Mouse (Mus musculus): Measurements from ENCODE around the gene Chchd1. TPM values are rescaled to one million over a fixed set of nuclear protein-coding genes. Genes with fewer than 3 reads are reported as not detected.

Chchd1 gene
- total and polyA plus RNA-seq, 2 experiments from 2014 or later = 159 to 243 TPM

DNA sequence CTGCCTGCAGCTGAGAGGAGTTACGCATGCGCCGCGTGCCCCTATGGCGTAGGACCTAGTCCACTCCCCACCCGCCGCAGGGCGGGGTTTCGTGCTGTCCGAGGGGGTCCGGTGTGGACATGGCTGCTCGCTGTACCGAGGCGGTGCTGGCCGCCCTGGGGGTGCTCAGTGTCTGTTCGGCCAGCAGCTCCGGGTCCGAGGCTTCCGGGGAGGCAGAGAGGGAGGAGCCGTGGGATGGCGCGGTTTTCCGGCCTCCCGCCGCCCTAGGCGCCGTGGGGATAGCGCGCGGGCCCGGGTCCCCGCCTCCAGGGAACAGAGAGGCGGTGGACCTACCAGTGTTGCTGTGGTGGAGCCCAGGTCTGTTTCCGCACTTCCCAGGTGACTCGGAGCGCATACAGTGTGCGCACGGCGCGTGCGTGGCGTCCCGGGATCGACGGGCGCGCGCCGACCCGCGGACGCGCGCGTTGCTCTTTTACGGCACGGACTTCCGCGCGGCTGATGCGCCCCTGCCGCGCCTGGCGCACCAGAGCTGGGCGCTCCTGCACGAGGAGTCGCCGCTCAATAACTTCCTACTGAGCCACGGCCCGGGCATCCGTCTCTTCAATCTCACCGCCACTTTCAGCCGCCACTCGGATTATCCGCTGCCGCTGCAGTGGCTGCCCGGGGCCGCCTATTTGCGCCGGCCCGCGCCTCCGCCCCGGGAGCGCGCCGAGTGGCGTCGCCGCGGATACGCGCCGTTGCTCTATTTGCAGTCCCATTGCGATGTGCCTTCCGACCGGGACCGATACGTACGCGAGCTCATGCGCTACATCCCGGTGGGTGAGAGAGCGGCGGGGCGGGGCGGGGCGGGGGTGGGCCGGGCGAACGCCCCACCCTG is 7.7 kb upstream of the Chchd1 start, which contains the start of gene Fut11:
TSS of gene Fut11 (plus strand) at position 85 of the 877 bp plus-strand sequence.
- peaks cover 47% of the 10 kb centered on the region for H3K36me3 ChIP-seq (replicated peaks; ENCODE audit: control insufficient read depth, insufficient read depth, low read length)

DNA sequence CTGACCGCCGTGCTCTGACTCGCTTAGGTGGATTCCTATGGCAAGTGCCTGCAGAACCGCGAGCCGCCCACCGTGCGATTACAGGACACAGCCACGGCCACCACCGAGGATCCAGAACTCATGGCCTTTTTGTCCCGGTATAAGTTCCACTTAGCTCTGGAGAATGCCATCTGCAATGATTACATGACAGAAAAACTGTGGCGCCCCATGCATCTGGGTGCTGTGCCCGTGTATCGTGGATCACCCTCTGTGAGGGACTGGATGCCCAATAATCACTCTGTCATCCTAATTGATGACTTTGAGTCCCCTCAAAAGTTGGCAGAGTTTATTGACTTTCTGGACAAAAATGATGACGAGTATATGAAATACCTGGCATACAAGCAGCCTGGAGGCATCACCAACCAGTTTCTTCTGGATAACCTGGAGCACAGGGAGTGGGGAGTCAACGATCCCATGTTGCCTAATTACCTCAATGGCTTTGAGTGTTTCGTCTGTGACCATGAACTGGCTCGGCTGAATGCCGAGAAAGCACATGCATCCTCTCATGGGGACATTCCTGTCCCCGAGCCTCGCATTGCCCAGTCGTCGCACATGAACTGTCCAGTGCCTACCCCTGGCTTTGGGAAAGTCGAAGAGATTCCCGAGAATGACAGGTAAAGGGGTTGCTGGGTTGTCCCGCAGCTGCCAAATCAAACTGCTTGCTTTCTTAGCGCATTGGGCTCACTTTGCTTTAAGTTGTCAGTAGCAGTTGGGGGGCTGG is 6.9 kb upstream of the Chchd1 start:
- Histone ChIP-seq H3K4me1 (ENCODE audit: control insufficient read depth, insufficient read depth) (peaks cover 24% of the 10 kb centered on the region), H3K4me2 (ENCODE audit: low read depth, low read length) (peak overlapping the region; percentile 81), H3K9ac (replicated peaks; ENCODE audit: low read depth, low read length) (peak overlapping the region; percentile 83), H3K27ac (ENCODE audit: low read depth) (peak overlapping the region; percentile 93), H3K4me3 (ENCODE audit: low read depth, low read length) (peak overlapping the region; percentile 94), H3K27me3 (ENCODE audit: control insufficient read depth, insufficient read depth, low read length) (no peaks in the 10 kb centered on the region), H3K9me3 (replicated peaks; ENCODE audit: control insufficient read depth, low read length) (no peaks in the 10 kb centered on the region), H3K36me3 (replicated peaks; ENCODE audit: control insufficient read depth, insufficient read depth, low read length) (peaks cover 40% of the 10 kb centered on the region)
- ATAC-seq (ENCODE audit: insufficient read depth, low read depth) (no peak), DNase-seq (ENCODE audit: low spot score) (peak; percentile 14)
- WGBS = 8% methylated on average over 25 of the region's 27 CpGs
- TF ChIP-seq EP300 (IDR thresholded peaks at IDR 0.05; ENCODE audit: low read depth) (no peak), CTCF (IDR thresholded peaks at IDR 0.05; ENCODE audit: low read depth) (no peak)

More for the DNA sequence above, 7.7 kb upstream of the Chchd1 start, which contains the start of gene Fut11:
- DNase-seq (ENCODE audit: low spot score) (peak; percentile 89), ATAC-seq (ENCODE audit: insufficient read depth, low read depth) (peak; percentile 90)
- WGBS = under 1% methylated on average over 100 of the region's 111 CpGs
- peak within 1 kb of the TSS; percentile 93 for H3K27ac ChIP-seq (ENCODE audit: low read depth)
- H3K9ac ChIP-seq (replicated peaks; ENCODE audit: low read depth, low read length) = peak within 1 kb of the TSS; percentile 83
- H3K27me3 ChIP-seq (ENCODE audit: control insufficient read depth, insufficient read depth, low read length) = no peaks in the 10 kb centered on the region
- H3K4me2 ChIP-seq (ENCODE audit: low read depth, low read length) = peak within 1 kb of the TSS; percentile 81
- peak within 1 kb of the TSS; percentile 94 for H3K4me3 ChIP-seq (ENCODE audit: low read depth, low read length)
- TF ChIP-seq EP300 (IDR thresholded peaks at IDR 0.05; ENCODE audit: low read depth) = no peak
- no peak for TF ChIP-seq CTCF (IDR thresholded peaks at IDR 0.05; ENCODE audit: low read depth)
- H3K9me3 ChIP-seq (replicated peaks; ENCODE audit: control insufficient read depth, low read length) = no peaks in the 10 kb centered on the region
- peaks cover 22% of the 10 kb centered on the region for H3K4me1 ChIP-seq (ENCODE audit: control insufficient read depth, insufficient read depth)

DNA sequence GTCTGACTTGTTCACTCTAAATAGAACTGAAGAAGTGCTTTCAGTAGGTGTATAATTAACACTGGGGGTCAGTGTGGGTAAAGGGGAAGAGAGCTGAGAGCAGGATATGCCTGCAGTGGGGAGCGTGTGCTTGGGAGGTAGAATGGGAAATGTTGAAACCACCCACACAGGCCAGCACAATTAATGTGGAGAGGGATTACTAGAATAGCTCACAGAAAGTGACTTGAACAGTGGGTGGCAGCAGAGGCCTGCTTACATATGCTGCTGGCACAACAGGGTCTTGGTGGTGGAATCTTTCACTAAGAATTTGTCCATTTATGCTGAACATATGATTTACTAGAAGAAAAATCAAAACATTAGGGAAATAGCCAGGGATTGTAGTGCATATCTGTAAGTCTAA is 5.8 kb upstream of the Chchd1 start:
- no peak for TF ChIP-seq EP300 (IDR thresholded peaks at IDR 0.05; ENCODE audit: low read depth)
- TF ChIP-seq CTCF (IDR thresholded peaks at IDR 0.05; ENCODE audit: low read depth) = peak; percentile 60
- Histone ChIP-seq H3K9ac (replicated peaks; ENCODE audit: low read depth, low read length) (0 out of 2 replicates have a peak overlapping the region, but pooled peaks have one; percentile 8), H3K27ac (ENCODE audit: low read depth) (no peak overlapping the region; the same call in 1 of the 2 replicates)

DNA sequence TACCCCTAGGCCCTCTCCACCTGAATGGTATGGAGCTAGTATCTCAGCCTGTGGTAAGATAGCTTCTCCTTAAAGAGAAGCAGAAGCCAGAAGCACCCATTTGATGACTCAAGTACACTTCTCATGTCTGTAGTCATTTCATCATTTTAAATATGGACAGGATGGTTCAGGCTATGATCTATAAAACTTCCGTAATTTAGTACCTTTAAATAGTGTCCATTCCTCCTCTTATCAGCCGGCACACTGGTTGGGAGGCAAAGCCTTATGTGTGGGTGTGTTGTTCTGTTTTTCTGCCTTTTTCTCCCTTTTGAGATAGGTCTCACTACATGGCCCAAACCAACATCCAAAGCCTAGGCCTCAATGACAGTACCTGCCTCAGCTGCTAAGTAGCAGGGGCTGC is 4.3 kb upstream of the Chchd1 start:
- Histone ChIP-seq H3K4me3 (ENCODE audit: low read depth, low read length) (no peak overlapping the region), H3K4me1 (ENCODE audit: control insufficient read depth, insufficient read depth) (peaks cover 29% of the 10 kb centered on the region), H3K9ac (replicated peaks; ENCODE audit: low read depth, low read length) (no peak overlapping the region), H3K27me3 (ENCODE audit: control insufficient read depth, insufficient read depth, low read length) (no peaks in the 10 kb centered on the region), H3K4me2 (ENCODE audit: low read depth, low read length) (no peak overlapping the region), H3K9me3 (replicated peaks; ENCODE audit: control insufficient read depth, low read length) (no peaks in the 10 kb centered on the region), H3K36me3 (replicated peaks; ENCODE audit: control insufficient read depth, insufficient read depth, low read length) (peaks cover 15% of the 10 kb centered on the region), H3K27ac (ENCODE audit: low read depth) (no peak overlapping the region)
- 66% methylated on average over 2 of the region's 2 CpGs for WGBS
- ATAC-seq (ENCODE audit: insufficient read depth, low read depth) = no peak
- DNase-seq (ENCODE audit: low spot score) = no peak
- TF ChIP-seq CTCF (IDR thresholded peaks at IDR 0.05; ENCODE audit: low read depth) = no peak
- TF ChIP-seq EP300 (IDR thresholded peaks at IDR 0.05; ENCODE audit: low read depth) = no peak

More for the DNA sequence above, 5.8 kb upstream of the Chchd1 start:
- H3K27me3 ChIP-seq (ENCODE audit: control insufficient read depth, insufficient read depth, low read length) = no peaks in the 10 kb centered on the region
- H3K4me3 ChIP-seq (ENCODE audit: low read depth, low read length) = peak overlapping the region; percentile 94
- whole genome bisulfite sequencing = 10% methylated on average over 1 of the region's 1 CpGs
- no peaks in the 10 kb centered on the region for H3K9me3 ChIP-seq (replicated peaks; ENCODE audit: control insufficient read depth, low read length)
- DNase-seq (ENCODE audit: low spot score) (peak; percentile 79), ATAC-seq (ENCODE audit: insufficient read depth, low read depth) (no peak)
- H3K4me2 ChIP-seq (ENCODE audit: low read depth, low read length) = peak overlapping the region; percentile 81
- peaks cover 30% of the 10 kb centered on the region for H3K36me3 ChIP-seq (replicated peaks; ENCODE audit: control insufficient read depth, insufficient read depth, low read length)
- peaks cover 29% of the 10 kb centered on the region for H3K4me1 ChIP-seq (ENCODE audit: control insufficient read depth, insufficient read depth)

DNA sequence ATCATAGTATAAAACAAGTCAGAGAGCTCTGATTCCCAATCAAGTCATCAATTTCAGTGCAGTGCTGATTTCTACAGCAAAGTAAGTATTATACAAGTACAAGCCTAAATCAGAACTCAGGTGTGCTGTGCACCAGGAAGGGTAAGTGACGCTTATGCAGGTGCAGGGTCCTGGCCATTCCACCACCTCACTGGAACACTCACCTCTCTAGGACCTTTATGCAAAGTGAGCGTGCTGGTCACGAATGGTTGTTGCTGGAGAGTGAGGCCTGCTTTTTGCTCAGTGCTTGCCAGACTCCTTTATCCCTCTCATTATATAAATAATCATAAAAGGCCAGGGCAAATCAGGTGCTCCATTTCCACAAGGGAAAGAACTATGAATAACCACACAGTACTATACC is 2.4 kb upstream of the Chchd1 start:
- 70% methylated on average over 3 of the region's 3 CpGs for WGBS
- no peak for ATAC-seq (ENCODE audit: insufficient read depth, low read depth)

More for the DNA sequence above, 2.4 kb upstream of the Chchd1 start:
- H3K4me2 ChIP-seq (ENCODE audit: low read depth, low read length) = no peak overlapping the region
- peaks cover 29% of the 10 kb centered on the region for H3K4me1 ChIP-seq (ENCODE audit: control insufficient read depth, insufficient read depth)
- no peak overlapping the region for H3K4me3 ChIP-seq (ENCODE audit: low read depth, low read length)
- no peaks in the 10 kb centered on the region for H3K9me3 ChIP-seq (replicated peaks; ENCODE audit: control insufficient read depth, low read length)
- no peak overlapping the region; the same call in 1 of the 2 replicates for H3K27ac ChIP-seq (ENCODE audit: low read depth)
- no peaks in the 10 kb centered on the region for H3K27me3 ChIP-seq (ENCODE audit: control insufficient read depth, insufficient read depth, low read length)
- TF ChIP-seq EP300 (IDR thresholded peaks at IDR 0.05; ENCODE audit: low read depth) (no peak), CTCF (IDR thresholded peaks at IDR 0.05; ENCODE audit: low read depth) (no peak)
- H3K36me3 ChIP-seq (replicated peaks; ENCODE audit: control insufficient read depth, insufficient read depth, low read length) = peaks cover 18% of the 10 kb centered on the region
- H3K9ac ChIP-seq (replicated peaks; ENCODE audit: low read depth, low read length) = no peak overlapping the region
- no peak for DNase-seq (ENCODE audit: low spot score)
